Mouse (Mus musculus): ENCODE data around the gene Stx3. TPM values are rescaled to one million over a fixed set of nuclear protein-coding genes. Genes with fewer than 3 reads are reported as not detected.

Gene Stx3
- 20.1 TPM for polyA plus RNA-seq (2014; fragmentation: Illumina TruSeq; extraction: RNeasy Lipid Tissue Mini Kit (QIAGEN cat#74804); ENCODE audit: insufficient read depth, low read depth, low replicate concordance)

DNA sequence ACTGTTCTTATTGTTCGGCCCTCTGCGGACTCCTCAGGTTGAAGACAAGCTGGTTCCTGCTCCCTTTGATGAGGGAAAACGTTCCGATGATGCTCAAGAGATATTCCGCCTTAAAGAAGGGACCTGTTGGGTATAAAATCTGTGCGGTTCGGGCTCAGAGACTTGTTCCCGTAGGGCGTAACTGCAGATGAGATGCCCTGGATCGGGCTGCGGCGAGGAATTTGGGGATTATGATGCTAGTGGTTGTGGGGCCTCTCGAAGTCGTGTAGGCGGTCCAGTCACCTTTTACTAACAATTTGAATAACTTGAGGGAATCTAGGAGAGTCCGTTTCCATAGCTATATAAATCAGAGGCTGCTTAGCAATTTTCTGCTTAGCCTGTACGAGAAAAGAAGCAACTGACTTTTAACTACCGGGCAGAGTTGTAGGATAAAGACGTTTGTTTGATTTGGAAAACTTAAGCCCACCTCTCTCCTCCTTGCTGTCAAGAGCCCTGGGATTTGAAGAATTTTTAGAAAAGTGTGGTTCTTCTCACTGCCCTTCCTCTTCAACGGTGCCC, at the start of gene Stx3:
Stx3 (minus strand) TSS at position 261 of the 558 bp plus-strand sequence.

DNA sequence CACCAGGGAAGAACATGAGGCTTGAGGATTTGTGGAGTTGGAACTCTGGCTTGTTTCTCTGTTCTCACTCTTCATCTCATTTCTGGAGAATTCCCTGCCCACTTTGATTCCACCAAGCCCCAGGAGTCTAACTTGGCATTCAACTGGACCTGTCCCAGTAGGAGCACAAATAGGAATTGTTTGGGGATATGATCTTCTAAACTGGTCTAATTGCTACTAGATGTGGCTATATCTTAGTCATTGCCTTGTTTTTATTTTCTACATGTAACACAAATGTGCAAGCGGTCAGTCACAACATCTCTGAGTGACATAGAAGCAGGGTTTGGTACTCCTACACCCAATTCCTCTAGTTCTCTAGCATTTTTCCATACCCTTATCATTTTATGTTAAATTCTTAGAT, 41.8 kb upstream of the Stx3 start, which contains the start of gene Olfr1418:
Olfr1418 (minus strand) TSS at position 101 of the 400 bp plus-strand sequence.

DNA sequence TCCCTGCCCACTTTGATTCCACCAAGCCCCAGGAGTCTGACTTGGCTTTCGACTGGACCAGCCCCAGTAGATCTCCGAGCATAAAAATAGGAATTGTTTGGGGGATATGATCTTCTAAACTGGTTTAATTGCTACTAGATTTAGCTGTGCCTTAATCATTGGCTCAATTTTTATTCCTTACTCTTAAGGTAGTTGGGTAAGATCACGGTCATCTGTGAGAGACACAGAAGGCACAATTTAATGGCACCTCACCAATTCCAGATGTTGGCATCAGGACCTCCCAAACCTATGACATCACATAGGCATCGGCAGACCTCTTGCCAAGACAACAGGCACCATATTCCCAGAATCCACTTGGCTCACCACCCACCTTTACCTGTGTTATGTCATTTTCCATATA, 19.9 kb upstream of the Stx3 start, which contains the start of gene Olfr1417:
Olfr1417 (minus strand) TSS at position 101 of the 400 bp plus-strand sequence.

DNA sequence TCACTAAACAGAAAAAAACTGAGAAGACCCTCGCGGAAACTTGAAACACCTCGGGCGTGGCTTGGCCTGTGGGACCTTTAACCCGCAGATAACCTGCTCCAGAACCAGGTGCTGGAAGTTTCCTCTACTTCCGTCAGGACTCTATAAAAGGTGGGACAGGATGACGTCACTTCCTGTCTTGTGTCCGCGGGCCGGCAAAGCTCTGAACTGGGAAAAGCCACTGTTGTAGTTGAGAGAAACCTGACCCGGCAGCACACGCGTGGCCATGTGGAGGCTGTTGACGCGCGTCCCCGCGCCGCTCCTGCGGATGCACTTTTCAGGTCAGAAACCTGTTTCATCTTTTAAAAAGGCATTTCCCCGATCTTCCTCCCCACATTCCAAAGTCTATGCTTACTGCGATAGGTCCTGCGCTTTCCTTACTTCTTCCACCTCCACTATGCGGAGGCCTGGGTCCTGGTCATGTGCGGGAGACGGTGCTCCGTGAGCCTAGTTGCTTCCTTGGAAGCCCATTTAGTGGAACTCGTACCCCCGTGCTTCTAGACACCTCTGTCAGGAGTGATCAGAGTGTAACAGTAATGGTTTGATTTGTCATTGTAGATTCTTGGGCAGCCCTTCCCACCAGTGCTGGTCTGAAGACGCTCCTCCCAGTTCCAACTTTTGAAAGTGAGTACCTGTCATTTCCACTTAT, 48.9 kb downstream of the Stx3 start, which contains the start of gene Mrpl16:
Mrpl16 (plus strand) TSS at position 187 of the 688 bp plus-strand sequence.

DNA sequence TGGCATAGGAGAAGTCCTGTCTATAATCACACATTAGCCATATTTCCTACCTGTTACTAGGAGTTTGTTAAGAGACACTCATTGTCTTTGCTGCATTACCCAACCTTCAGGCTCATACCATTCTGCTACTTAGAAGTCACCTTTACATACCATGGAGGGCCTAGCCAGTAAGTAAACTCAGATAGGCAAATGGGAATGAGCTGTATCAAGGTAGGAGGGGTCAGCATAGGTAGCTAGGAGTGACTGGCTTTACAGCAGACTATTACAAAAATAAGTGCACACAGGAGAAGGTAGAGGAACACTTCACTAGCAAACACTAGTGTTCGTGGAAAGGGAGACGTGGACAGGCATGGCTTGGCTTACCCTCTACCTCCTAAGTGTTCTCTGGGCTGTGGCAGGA, 71.9 kb downstream of the Stx3 start, which contains the start of gene Gif:
Gif (plus strand) TSS at position 257 of the 400 bp plus-strand sequence.

Other genes starting within 250 kb of the Stx3 start
- 8.9 TPM for gene Ms4a6d, start 214.6 kb downstream of the Stx3 start, polyA plus RNA-seq (2014; fragmentation: Illumina TruSeq; extraction: RNeasy Lipid Tissue Mini Kit (QIAGEN cat#74804); ENCODE audit: insufficient read depth, low read depth, low replicate concordance)
- 0.43 TPM for gene Ms4a2, start 195.7 kb downstream of the Stx3 start, polyA plus RNA-seq (2014; fragmentation: Illumina TruSeq; extraction: RNeasy Lipid Tissue Mini Kit (QIAGEN cat#74804); ENCODE audit: insufficient read depth, low read depth, low replicate concordance)
- gene Ms4a3, start 178.6 kb downstream of the Stx3 start, polyA plus RNA-seq (2014; fragmentation: Illumina TruSeq; extraction: RNeasy Lipid Tissue Mini Kit (QIAGEN cat#74804); ENCODE audit: insufficient read depth, low read depth, low replicate concordance): not detected
- gene Oosp2, start 158.8 kb downstream of the Stx3 start, polyA plus RNA-seq (2014; fragmentation: Illumina TruSeq; extraction: RNeasy Lipid Tissue Mini Kit (QIAGEN cat#74804); ENCODE audit: insufficient read depth, low read depth, low replicate concordance): not detected
- gene Oosp1, start 128.3 kb downstream of the Stx3 start, polyA plus RNA-seq (2014; fragmentation: Illumina TruSeq; extraction: RNeasy Lipid Tissue Mini Kit (QIAGEN cat#74804); ENCODE audit: insufficient read depth, low read depth, low replicate concordance): 0.43 TPM
- gene Oosp3, start 122.3 kb downstream of the Stx3 start, polyA plus RNA-seq (2014; fragmentation: Illumina TruSeq; extraction: RNeasy Lipid Tissue Mini Kit (QIAGEN cat#74804); ENCODE audit: insufficient read depth, low read depth, low replicate concordance): not detected
- gene Gif, start 71.8 kb downstream of the Stx3 start, polyA plus RNA-seq (2014; fragmentation: Illumina TruSeq; extraction: RNeasy Lipid Tissue Mini Kit (QIAGEN cat#74804); ENCODE audit: insufficient read depth, low read depth, low replicate concordance): not detected
- gene Mrpl16, start 49.0 kb downstream of the Stx3 start, polyA plus RNA-seq (2014; fragmentation: Illumina TruSeq; extraction: RNeasy Lipid Tissue Mini Kit (QIAGEN cat#74804); ENCODE audit: insufficient read depth, low read depth, low replicate concordance): 21.3 TPM
- not detected for gene Olfr1417, start 19.8 kb upstream of the Stx3 start, polyA plus RNA-seq (2014; fragmentation: Illumina TruSeq; extraction: RNeasy Lipid Tissue Mini Kit (QIAGEN cat#74804); ENCODE audit: insufficient read depth, low read depth, low replicate concordance)
- gene Olfr1418, start 41.7 kb upstream of the Stx3 start, polyA plus RNA-seq (2014; fragmentation: Illumina TruSeq; extraction: RNeasy Lipid Tissue Mini Kit (QIAGEN cat#74804); ENCODE audit: insufficient read depth, low read depth, low replicate concordance): not detected
- not detected for gene Olfr1419, start 55.7 kb upstream of the Stx3 start, polyA plus RNA-seq (2014; fragmentation: Illumina TruSeq; extraction: RNeasy Lipid Tissue Mini Kit (QIAGEN cat#74804); ENCODE audit: insufficient read depth, low read depth, low replicate concordance)
- not detected for gene Olfr1420, start 67.2 kb upstream of the Stx3 start, polyA plus RNA-seq (2014; fragmentation: Illumina TruSeq; extraction: RNeasy Lipid Tissue Mini Kit (QIAGEN cat#74804); ENCODE audit: insufficient read depth, low read depth, low replicate concordance)
- gene Patl1, start 93.0 kb upstream of the Stx3 start, polyA plus RNA-seq (2014; fragmentation: Illumina TruSeq; extraction: RNeasy Lipid Tissue Mini Kit (QIAGEN cat#74804); ENCODE audit: insufficient read depth, low read depth, low replicate concordance): 7.1 TPM
- gene Osbp, start 146.5 kb upstream of the Stx3 start, polyA plus RNA-seq (2014; fragmentation: Illumina TruSeq; extraction: RNeasy Lipid Tissue Mini Kit (QIAGEN cat#74804); ENCODE audit: insufficient read depth, low read depth, low replicate concordance): 22.1 TPM
- not detected for gene Olfr1423, start 221.9 kb upstream of the Stx3 start, polyA plus RNA-seq (2014; fragmentation: Illumina TruSeq; extraction: RNeasy Lipid Tissue Mini Kit (QIAGEN cat#74804); ENCODE audit: insufficient read depth, low read depth, low replicate concordance)
- not detected for gene Olfr1424, start 243.3 kb upstream of the Stx3 start, polyA plus RNA-seq (2014; fragmentation: Illumina TruSeq; extraction: RNeasy Lipid Tissue Mini Kit (QIAGEN cat#74804); ENCODE audit: insufficient read depth, low read depth, low replicate concordance)

Measured in lung, adult 10 weeks (tissue).